Mouse (Mus musculus): ENCODE measurements around the gene Sufu. TPM values are rescaled to one million over a fixed set of nuclear protein-coding genes. Genes with fewer than 3 reads are reported as not detected.
A peak's percentile ranks its signal among the peaks of the same experiment; 100 is the strongest.

The Sufu gene
- polyA plus RNA-seq, 1 experiment from 2014 or later, result 24.1 TPM

- H3K4me3 ChIP-seq, result no peak overlapping the region
- 76% methylated on average over 8 of the region's 8 CpGs for WGBS
- H3K9ac ChIP-seq, result peak overlapping the region; percentile 100
- ATAC-seq (ENCODE audit: insufficient number of reproducible peaks, low FRiP score), result no peak
- H3K9me3 ChIP-seq (replicated peaks), result no peaks in the 10 kb centered on the region
- H3K4me1 ChIP-seq (replicated peaks), result peaks cover 78% of the 10 kb centered on the region
- no peaks in the 10 kb centered on the region for H3K27me3 ChIP-seq (replicated peaks)
- H3K36me3 ChIP-seq, result peaks cover 58% of the 10 kb centered on the region
- no peak overlapping the region for H3K27ac ChIP-seq (ENCODE audit: poor library complexity, severe bottlenecking)
- H3K4me2 ChIP-seq, result peak overlapping the region; percentile 83
Observed at GRCm38 (mm10) chr19:46507181-46507581, 110.5 kb downstream of the Sufu start.

- Histone ChIP-seq H3K36me3 (peaks cover 65% of the 10 kb centered on the region), H3K4me1 (replicated peaks) (peaks cover 78% of the 10 kb centered on the region), H3K4me3 (no peak overlapping the region), H3K9ac (peak overlapping the region; percentile 100; the same call in 1 of the 2 replicates), H3K27me3 (replicated peaks) (no peaks in the 10 kb centered on the region), H3K27ac (ENCODE audit: poor library complexity, severe bottlenecking) (no peak overlapping the region), H3K9me3 (replicated peaks) (no peaks in the 10 kb centered on the region), H3K4me2 (peak overlapping the region; percentile 8)
- ATAC-seq (ENCODE audit: insufficient number of reproducible peaks, low FRiP score), result no peak
- WGBS, result 78% methylated on average over 1 of the region's 1 CpGs
Observed at GRCm38 (mm10) chr19:46507806-46508205, 111.1 kb downstream of the Sufu start.

- Histone ChIP-seq H3K4me3 (no peak overlapping the region), H3K27me3 (replicated peaks) (no peaks in the 10 kb centered on the region), H3K4me2 (0 out of 2 replicates have a peak overlapping the region, but pooled peaks have one; percentile 8), H3K36me3 (peaks cover 74% of the 10 kb centered on the region), H3K9ac (peak overlapping the region; percentile 33; the same call in 1 of the 2 replicates), H3K27ac (ENCODE audit: poor library complexity, severe bottlenecking) (no peak overlapping the region), H3K4me1 (replicated peaks) (peaks cover 78% of the 10 kb centered on the region), H3K9me3 (replicated peaks) (no peaks in the 10 kb centered on the region)
- ATAC-seq (ENCODE audit: insufficient number of reproducible peaks, low FRiP score), result no peak
- 79% methylated on average over 3 of the region's 3 CpGs for WGBS
Observed at GRCm38 (mm10) chr19:46508738-46509137, 112.0 kb downstream of the Sufu start.

GRCm38 (mm10) chr19:46509202-46509601 lies 112.5 kb downstream of the Sufu start:
- Histone ChIP-seq H3K9me3 (replicated peaks) (no peaks in the 10 kb centered on the region), H3K36me3 (peaks cover 79% of the 10 kb centered on the region), H3K4me2 (no peak overlapping the region), H3K9ac (peak overlapping the region; percentile 33; the same call in 1 of the 2 replicates), H3K27ac (ENCODE audit: poor library complexity, severe bottlenecking) (no peak overlapping the region), H3K27me3 (replicated peaks) (no peaks in the 10 kb centered on the region), H3K4me1 (replicated peaks) (peaks cover 76% of the 10 kb centered on the region), H3K4me3 (no peak overlapping the region)
- WGBS, result 73% methylated on average over 3 of the region's 3 CpGs
- ATAC-seq (ENCODE audit: insufficient number of reproducible peaks, low FRiP score), result no peak

- peaks cover 74% of the 10 kb centered on the region for H3K4me1 ChIP-seq (replicated peaks)
- H3K4me2 ChIP-seq, result no peak overlapping the region
- peak overlapping the region; percentile 54; the same call in 1 of the 2 replicates for H3K27ac ChIP-seq (ENCODE audit: poor library complexity, severe bottlenecking)
- no peak overlapping the region for H3K4me3 ChIP-seq
- no peaks in the 10 kb centered on the region for H3K9me3 ChIP-seq (replicated peaks)
- peaks cover 84% of the 10 kb centered on the region for H3K36me3 ChIP-seq
- WGBS, result 77% methylated on average over 4 of the region's 4 CpGs
- ATAC-seq (ENCODE audit: insufficient number of reproducible peaks, low FRiP score), result no peak
- H3K9ac ChIP-seq, result 0 out of 2 replicates have a peak overlapping the region, but pooled peaks have one; percentile 20
- no peaks in the 10 kb centered on the region for H3K27me3 ChIP-seq (replicated peaks)
Observed at GRCm38 (mm10) chr19:46509736-46510135, 113.0 kb downstream of the Sufu start.

GRCm38 (mm10) chr19:46510401-46510800 lies 113.7 kb downstream of the Sufu start:
- H3K9ac ChIP-seq, result 0 out of 2 replicates have a peak overlapping the region, but pooled peaks have one; percentile 20
- H3K36me3 ChIP-seq, result peaks cover 91% of the 10 kb centered on the region
- no peaks in the 10 kb centered on the region for H3K9me3 ChIP-seq (replicated peaks)
- no peak for ATAC-seq (ENCODE audit: insufficient number of reproducible peaks, low FRiP score)
- no peaks in the 10 kb centered on the region for H3K27me3 ChIP-seq (replicated peaks)
- H3K4me2 ChIP-seq, result no peak overlapping the region
- peaks cover 74% of the 10 kb centered on the region for H3K4me1 ChIP-seq (replicated peaks)
- 51% methylated on average over 5 of the region's 5 CpGs for WGBS
- no peak overlapping the region for H3K4me3 ChIP-seq
- peak overlapping the region; percentile 54; the same call in 1 of the 2 replicates for H3K27ac ChIP-seq (ENCODE audit: poor library complexity, severe bottlenecking)

- Histone ChIP-seq H3K9me3 (replicated peaks) (no peaks in the 10 kb centered on the region), H3K9ac (no peak overlapping the region), H3K36me3 (peaks cover 90% of the 10 kb centered on the region), H3K27ac (ENCODE audit: poor library complexity, severe bottlenecking) (0 out of 2 replicates have a peak overlapping the region, but pooled peaks have one; percentile 31), H3K4me1 (replicated peaks) (peaks cover 71% of the 10 kb centered on the region), H3K4me2 (no peak overlapping the region), H3K27me3 (replicated peaks) (no peaks in the 10 kb centered on the region), H3K4me3 (no peak overlapping the region)
- no peak for ATAC-seq (ENCODE audit: insufficient number of reproducible peaks, low FRiP score)
- 53% methylated on average over 3 of the region's 3 CpGs for WGBS
Observed at GRCm38 (mm10) chr19:46510824-46511223, 114.1 kb downstream of the Sufu start.

GRCm38 (mm10) chr19:46511263-46511662 lies 114.6 kb downstream of the Sufu start:
- Histone ChIP-seq H3K27me3 (replicated peaks) (no peaks in the 10 kb centered on the region), H3K4me1 (replicated peaks) (peaks cover 66% of the 10 kb centered on the region), H3K27ac (ENCODE audit: poor library complexity, severe bottlenecking) (peak overlapping the region; percentile 31), H3K9ac (no peak overlapping the region), H3K9me3 (replicated peaks) (no peaks in the 10 kb centered on the region), H3K36me3 (peaks cover 87% of the 10 kb centered on the region), H3K4me2 (no peak overlapping the region), H3K4me3 (no peak overlapping the region)
- ATAC-seq (ENCODE audit: insufficient number of reproducible peaks, low FRiP score), result peak; percentile 20; the same call in 1 of the 2 replicates
- 78% methylated on average over 10 of the region's 10 CpGs for WGBS

- Histone ChIP-seq H3K27me3 (replicated peaks) (no peaks in the 10 kb centered on the region), H3K4me2 (no peak overlapping the region), H3K9ac (no peak overlapping the region), H3K4me3 (no peak overlapping the region), H3K36me3 (peaks cover 66% of the 10 kb centered on the region), H3K9me3 (replicated peaks) (no peaks in the 10 kb centered on the region), H3K4me1 (replicated peaks) (peaks cover 60% of the 10 kb centered on the region), H3K27ac (ENCODE audit: poor library complexity, severe bottlenecking) (no peak overlapping the region)
- 85% methylated on average over 12 of the region's 12 CpGs for WGBS
- no peak for ATAC-seq (ENCODE audit: insufficient number of reproducible peaks, low FRiP score)
Observed at GRCm38 (mm10) chr19:46514387-46514786, 117.7 kb downstream of the Sufu start.

GRCm38 (mm10) chr19:46515287-46515821 lies 118.7 kb downstream of the Sufu start:
- 84% methylated on average over 24 of the region's 24 CpGs for WGBS
- Histone ChIP-seq H3K27me3 (replicated peaks) (no peaks in the 10 kb centered on the region), H3K4me2 (no peak overlapping the region), H3K9ac (no peak overlapping the region), H3K4me3 (no peak overlapping the region), H3K27ac (ENCODE audit: poor library complexity, severe bottlenecking) (no peak overlapping the region), H3K4me1 (replicated peaks) (peaks cover 52% of the 10 kb centered on the region), H3K36me3 (peaks cover 57% of the 10 kb centered on the region), H3K9me3 (replicated peaks) (no peaks in the 10 kb centered on the region)
- no peak for ATAC-seq (ENCODE audit: insufficient number of reproducible peaks, low FRiP score)

- H3K9me3 ChIP-seq (replicated peaks), result no peaks in the 10 kb centered on the region
- H3K27ac ChIP-seq (ENCODE audit: poor library complexity, severe bottlenecking), result no peak overlapping the region
- no peak overlapping the region for H3K4me3 ChIP-seq
- no peaks in the 10 kb centered on the region for H3K27me3 ChIP-seq (replicated peaks)
- no peak overlapping the region for H3K9ac ChIP-seq
- H3K4me1 ChIP-seq (replicated peaks), result peaks cover 40% of the 10 kb centered on the region
- WGBS, result 61% methylated on average over 3 of the region's 3 CpGs
- H3K4me2 ChIP-seq, result no peak overlapping the region
- H3K36me3 ChIP-seq, result peaks cover 49% of the 10 kb centered on the region
- no peak for ATAC-seq (ENCODE audit: insufficient number of reproducible peaks, low FRiP score)
Observed at GRCm38 (mm10) chr19:46516667-46517528, 120.2 kb downstream of the Sufu start.
